Mouse (Mus musculus) heart, adult 2 months (tissue): ENCODE data around the gene 4930407I10Rik.

Source experiments
- CTCF ChIP-seq: fragments of 200-600 bp; IDR thresholded peaks from 2 replicates; pipeline ENCODE4 v1.8.1; 2022; ENCODE audit warnings: antibody characterized with exemption, mild to moderate bottlenecking, moderate library complexity
- EP300 ChIP-seq: fragments of 200-500 bp; IDR thresholded peaks from 2 replicates; pipeline ENCODE4 v1.6.1; 2011; ENCODE audit warnings: low read depth, low read length, control low read depth; ENCODE audit not compliant: insufficient read depth
- POLR2A ChIP-seq: fragments of 200-500 bp; IDR thresholded peaks from 2 replicates; pipeline ENCODE4 v1.6.1; 2011; ENCODE audit warnings: mild to moderate bottlenecking, low read depth, low read length, control low read depth; ENCODE audit not compliant: insufficient read depth

GRCm38 (mm10) chr15:82019288-82019687 lies 39.7 kb upstream of the 4930407I10Rik start:
- no peak for TF ChIP-seq POLR2A
- TF ChIP-seq CTCF: no peak
- no peak for TF ChIP-seq EP300
